Mouse (Mus musculus): Measurements from ENCODE around the gene Gm1527. TPM values are rescaled to one million over a fixed set of nuclear protein-coding genes. Genes with fewer than 3 reads are reported as not detected.
"Not testable (repeated sequence)": the region's sequence is repeated elsewhere in the genome, so short reads cannot be mapped to it uniquely, and the experiment has no call there.

Gene Gm1527
- total RNA-seq (2021), result not detected

DNA sequence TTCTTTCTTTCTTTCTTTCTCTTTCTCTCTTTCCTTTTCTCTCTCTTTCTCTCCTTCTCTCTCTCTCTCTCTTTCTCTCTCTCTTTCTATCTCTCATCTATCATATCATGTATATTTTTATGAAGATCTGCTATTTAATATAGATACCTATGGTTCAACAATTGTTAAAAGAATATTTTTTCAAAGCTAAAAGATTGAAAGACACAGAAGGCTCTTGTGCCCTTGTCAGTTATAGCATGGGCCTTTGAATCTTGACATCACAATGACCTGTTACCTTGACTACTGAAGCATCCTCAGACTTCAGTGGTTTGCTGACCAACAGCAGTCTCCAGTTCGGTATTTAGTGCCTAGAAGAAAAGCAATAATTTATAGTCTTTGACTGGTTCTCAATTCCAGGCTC is at the start of gene Gm1527:
Gene Gm1527, plus strand, starts transcription at position 301 of the 400 bp plus-strand sequence.
- DNase-seq, result no peak

DNA sequence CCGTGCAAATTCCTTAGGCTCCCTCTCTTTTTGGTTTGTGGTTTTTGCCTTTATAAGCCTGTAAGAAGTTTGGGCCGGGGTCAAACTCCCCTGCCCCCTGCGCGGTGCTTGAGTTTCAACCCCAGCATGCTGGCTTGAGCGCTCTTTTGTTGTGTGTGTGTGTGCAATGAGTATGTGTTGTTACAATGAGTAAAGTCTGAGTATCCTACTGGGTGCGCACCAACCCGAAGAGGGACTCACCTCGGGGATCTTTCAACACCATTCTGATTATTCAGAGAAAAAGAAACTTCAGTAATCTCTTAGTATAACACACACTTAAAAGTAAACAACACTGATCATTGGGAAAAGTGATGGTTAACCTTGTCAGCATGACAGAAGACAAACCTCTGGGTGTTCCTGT is 49.2 kb upstream of the Gm1527 start:
- no peak for DNase-seq

DNA sequence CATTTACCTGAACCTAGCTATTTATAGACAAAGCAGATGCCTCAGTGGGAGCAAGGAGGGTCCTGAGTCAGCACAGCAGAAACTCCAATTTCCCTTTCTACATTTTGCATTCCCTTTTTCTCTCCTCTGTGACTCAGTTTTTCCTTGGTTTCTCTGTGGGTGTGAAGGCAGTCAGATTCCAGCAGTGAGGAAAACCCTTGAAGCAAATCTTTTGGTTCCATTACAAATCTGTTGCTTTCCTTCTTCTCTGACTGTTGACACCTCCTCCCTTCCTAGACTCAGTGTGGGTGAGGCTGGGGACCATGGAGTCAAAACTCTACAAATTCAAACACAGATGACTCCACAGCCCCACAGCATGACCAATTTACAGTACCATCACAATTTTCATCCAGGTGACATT is 45.3 kb upstream of the Gm1527 start:
- no peak for DNase-seq

GRCm38 (mm10) chr3:28852174-28852573 is 40.2 kb upstream of the Gm1527 start:
- DNase-seq, result not testable (repeated sequence)

DNA sequence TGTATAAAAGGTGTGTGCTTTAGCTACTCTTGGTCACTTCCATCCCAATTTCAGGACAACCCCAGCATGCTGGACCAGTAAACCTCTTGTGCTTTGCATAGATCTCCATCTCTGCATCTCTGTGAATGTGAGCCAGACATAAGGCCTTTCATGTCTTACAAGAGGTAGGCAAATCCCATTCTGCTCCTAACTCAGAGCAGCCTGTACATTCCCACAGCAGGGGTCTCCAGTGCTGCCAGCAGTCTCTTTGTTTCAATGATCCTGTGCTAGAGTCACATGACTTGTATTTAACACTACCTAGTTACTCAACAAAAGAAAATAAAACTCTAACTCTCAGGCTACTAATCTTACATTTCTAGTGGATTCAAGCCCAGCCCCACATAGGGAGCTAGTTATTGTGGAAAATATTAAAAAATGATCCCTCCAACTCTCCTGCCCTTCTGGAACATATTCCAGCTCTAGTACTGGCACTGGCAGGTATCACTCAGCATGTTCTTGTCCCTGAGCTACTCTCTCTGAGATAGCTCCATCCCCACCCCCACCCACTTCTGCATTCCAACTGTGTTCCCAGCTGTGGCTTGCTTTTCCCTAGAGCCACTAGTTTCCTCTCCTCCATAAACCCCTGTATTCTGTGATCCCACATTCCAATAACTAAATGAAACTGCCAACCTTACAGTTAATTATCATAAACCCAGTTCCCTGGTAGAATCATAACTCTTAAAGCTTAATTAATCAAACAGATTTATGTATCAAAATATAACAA is 32.6 kb upstream of the Gm1527 start:
- not testable (repeated sequence) for DNase-seq

- DNase-seq, result not testable (repeated sequence)
Observed at GRCm38 (mm10) chr3:28896966-28897365, 4.5 kb downstream of the Gm1527 start.

DNA sequence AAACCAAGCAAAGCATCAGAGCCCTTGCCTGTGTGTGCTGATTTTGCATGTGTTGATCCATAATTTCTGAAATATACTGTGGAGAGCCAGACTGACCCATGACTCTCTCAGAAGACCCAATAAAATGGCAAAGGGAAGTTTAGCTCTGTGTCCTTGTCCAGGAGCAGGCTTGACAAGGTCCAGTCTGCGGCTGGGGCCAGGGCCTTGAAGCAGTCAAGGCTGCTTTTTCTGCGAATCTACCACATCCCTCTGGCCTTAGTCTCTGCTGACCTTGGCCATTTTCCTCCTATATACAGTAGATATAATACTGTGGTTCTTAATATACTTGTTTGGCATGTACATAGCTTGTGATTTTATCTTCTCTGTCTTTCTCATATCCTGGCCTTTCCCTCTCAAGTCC is 73.5 kb downstream of the Gm1527 start:
- no peak for DNase-seq

- peak; percentile 53 for DNase-seq
Observed at GRCm38 (mm10) chr3:28968851-28969250, 76.4 kb downstream of the Gm1527 start.

Other genes starting within 250 kb of the Gm1527 start
- gene Slc2a2, start 194.7 kb upstream of the Gm1527 start, total RNA-seq (2021), result not detected
- gene Eif5a2, start 111.3 kb upstream of the Gm1527 start, total RNA-seq (2021), result 1 to 10 TPM; 6.4 to 6.7 TPM
- 100 to 1,000 TPM; 174 to 181 TPM for gene Rpl22l1, start 87.2 kb upstream of the Gm1527 start, total RNA-seq (2021)
- gene Egfem1, start 189.4 kb downstream of the Gm1527 start, total RNA-seq (2021), result under 1 TPM; 0.14 to 0.32 TPM